Mouse (Mus musculus) ovary, adult 18-20 months (tissue): ENCODE results near the gene Lhx1.

Experiments used
- DNase-seq: peaks from one replicate; pipeline ENCODE4 v3.0.0; 2022; ENCODE audit warnings: low spot score, mixed read lengths

Gene Lhx1

GRCm38 (mm10) chr11:84525421-84526274, at the start of gene Lhx1:
TSS of gene Lhx1 (minus strand) at chr11:84525535.
- no peak for DNase-seq

GRCm38 (mm10) chr11:84574834-84575233, 49.5 kb upstream of the Lhx1 start:
- no peak for DNase-seq

- DNase-seq: no peak
Observed at GRCm38 (mm10) chr11:84573637-84574036, 48.3 kb upstream of the Lhx1 start.

GRCm38 (mm10) chr11:84570812-84571211, 45.5 kb upstream of the Lhx1 start:
- no peak for DNase-seq

DNA sequence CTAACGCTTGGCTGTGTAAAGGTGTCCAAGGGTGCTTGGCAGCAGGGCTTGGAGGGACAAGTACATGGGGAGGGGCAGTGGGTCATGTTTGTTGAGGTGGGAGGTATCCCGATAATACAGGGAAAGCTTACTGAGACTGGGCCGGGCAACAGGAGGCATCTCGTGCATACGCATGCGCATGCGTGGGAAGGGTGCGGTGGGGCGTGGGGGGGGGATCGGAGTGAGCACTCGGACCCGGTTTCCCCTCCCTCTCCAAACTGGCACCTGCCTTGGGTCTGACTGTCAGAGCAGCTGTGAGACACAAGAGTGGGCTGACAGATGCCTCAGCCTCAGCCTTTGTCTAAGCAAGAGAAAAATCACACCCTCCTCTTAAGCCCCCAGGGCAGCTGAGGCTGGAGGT, 45.1 kb upstream of the Lhx1 start:
- no peak for DNase-seq

- DNase-seq: no peak
Observed at GRCm38 (mm10) chr11:84569052-84569751, 43.9 kb upstream of the Lhx1 start.

DNA sequence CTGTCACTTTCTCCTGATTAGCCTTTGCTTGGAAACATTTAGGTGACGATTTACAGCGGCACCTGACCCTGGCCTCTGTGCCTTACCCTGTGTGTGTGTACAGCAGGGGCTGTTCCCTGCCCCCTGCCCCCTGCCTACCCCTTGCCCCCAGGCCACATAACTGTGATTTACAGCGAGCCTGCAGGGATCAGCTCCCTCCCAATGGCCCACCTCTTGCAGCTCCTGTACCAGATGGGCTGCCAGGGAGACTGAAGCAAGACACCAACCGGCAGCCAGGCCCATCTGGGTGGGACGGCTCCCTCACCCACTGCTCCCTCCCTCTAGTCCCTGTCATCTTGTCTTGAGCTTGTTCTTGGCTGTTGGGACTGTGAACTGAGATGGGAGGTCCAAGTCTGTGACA, 43.1 kb upstream of the Lhx1 start:
- DNase-seq: no peak

DNA sequence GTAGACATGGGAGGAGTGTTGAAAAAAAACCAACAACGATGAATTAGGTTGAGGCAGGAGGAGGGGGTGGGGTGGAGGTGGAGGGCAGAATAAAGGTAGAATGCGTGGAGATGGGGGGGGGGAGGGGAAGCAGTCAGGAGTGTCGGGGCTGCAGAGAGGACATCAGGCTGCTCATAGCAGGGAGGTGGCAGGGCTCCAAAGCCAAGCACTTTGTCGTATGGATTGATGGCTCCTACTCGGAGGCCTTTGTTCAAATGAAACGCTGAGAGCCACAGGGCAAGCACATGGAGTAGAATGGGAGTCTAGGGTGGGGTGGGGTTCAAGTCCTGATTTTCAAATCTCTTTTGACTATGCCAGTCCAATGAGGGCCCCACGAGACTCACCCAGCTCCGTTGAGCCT, 41.4 kb upstream of the Lhx1 start:
- DNase-seq: no peak

DNA sequence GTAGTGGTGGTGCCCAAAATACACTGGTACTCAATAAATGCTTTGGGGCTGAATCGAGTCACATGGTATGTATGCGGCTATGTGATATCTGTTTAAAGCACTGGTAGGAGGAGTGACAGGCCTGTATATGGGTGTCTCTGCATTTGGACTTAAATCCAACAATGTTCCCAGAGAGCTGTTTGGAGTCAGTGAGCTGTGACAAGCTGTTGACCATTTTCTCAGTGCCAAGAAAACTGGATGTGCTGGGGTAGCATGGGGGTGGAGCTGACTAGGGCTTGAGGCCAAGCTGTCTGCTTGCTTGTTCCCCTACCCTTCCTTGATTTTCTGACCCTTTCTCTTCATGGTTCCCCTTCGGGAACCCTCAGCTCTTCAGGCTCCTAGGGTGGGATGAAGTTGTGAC, 39.9 kb upstream of the Lhx1 start:
- no peak for DNase-seq

- DNase-seq: no peak
Observed at GRCm38 (mm10) chr11:84563360-84563759, 38.0 kb upstream of the Lhx1 start.

- DNase-seq: no peak
Observed at GRCm38 (mm10) chr11:84562758-84563347, 37.5 kb upstream of the Lhx1 start.

- no peak for DNase-seq
Observed at GRCm38 (mm10) chr11:84561546-84561945, 36.2 kb upstream of the Lhx1 start.

GRCm38 (mm10) chr11:84553821-84554450, 28.6 kb upstream of the Lhx1 start:
- DNase-seq: no peak

DNA sequence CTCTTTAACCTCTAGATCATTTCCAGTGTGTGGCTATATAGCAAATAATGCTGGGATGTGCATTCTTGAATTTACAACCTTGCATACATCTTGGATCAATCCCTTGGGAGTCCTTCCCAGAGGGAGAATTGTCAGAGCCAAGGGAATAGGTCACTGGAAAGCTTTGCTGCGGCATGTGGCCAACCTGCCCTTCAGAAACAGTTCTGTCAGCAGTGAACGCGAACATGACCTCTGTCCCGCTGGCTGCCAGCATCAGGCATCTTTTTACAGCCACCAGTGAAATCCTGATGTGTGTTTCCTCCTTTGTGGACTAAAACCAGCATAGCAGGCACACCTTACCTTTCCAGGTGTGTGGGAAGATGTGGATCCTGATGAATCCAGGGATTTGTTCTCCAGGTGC, 26.0 kb upstream of the Lhx1 start:
- no peak for DNase-seq

DNA sequence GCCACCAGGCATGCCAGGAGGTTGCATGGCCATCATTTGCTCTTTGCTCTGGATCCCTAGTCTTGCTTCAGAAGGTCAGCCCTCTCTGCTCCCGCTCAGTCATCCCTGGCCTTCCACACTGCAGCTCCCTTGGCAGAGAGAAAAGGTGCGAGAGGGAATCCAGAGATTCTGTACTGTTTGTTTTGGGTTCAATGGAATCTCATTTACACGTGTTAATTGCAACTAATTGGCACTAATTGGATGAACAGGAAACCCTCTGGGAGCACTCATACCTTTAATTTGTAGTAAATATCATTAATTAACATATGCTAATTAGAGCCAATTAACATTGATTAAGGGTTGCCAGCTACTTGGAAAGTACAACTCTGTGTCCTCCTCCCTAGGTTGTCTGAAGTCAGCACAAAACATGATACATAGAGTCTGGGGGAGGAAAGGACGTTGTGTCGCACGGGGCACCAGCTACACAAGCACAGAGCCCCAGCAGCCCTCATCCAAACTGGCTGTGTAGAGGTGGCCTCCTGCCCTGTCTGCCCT, 24.0 kb upstream of the Lhx1 start:
- no peak for DNase-seq

DNA sequence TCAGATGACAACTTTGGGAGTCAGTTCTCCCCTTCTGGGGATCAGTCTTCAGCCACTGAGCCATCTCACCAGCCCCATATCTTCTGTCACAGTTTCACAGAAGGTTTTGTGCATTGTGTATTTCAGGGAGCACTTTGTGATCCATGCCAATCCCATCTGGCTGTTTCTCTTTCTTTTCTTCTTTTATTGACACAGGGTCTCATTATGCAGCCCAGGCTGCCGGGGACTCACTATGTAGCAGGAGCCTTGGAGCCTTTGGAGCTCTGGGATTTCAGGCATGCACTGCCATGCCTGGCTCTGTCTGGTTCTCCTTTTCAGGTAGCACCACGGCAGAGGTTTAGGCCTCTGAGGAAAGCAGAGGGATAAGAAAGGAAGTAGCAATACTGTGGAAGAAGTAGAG, 23.0 kb upstream of the Lhx1 start:
- DNase-seq: no peak

DNA sequence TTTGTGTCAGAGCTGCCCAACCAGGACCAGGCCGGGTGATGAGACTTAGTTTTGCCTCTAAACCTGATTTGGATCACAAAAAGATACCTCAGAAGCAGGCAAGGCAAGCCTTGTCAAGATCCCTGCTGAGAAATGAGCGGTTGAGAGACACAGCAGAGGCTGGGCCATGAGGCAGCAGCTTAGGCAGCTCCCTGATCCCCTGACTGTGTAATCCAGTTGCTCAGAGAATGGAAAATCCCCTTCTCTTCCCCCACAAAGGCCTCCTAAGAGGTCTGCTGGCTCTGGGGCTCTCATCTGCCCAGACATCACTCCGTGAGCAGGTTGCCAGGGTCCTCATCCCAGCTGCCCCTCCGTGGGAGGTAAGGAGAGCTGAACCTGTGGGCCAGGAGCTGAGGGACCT, 14.6 kb upstream of the Lhx1 start:
- no peak for DNase-seq

DNA sequence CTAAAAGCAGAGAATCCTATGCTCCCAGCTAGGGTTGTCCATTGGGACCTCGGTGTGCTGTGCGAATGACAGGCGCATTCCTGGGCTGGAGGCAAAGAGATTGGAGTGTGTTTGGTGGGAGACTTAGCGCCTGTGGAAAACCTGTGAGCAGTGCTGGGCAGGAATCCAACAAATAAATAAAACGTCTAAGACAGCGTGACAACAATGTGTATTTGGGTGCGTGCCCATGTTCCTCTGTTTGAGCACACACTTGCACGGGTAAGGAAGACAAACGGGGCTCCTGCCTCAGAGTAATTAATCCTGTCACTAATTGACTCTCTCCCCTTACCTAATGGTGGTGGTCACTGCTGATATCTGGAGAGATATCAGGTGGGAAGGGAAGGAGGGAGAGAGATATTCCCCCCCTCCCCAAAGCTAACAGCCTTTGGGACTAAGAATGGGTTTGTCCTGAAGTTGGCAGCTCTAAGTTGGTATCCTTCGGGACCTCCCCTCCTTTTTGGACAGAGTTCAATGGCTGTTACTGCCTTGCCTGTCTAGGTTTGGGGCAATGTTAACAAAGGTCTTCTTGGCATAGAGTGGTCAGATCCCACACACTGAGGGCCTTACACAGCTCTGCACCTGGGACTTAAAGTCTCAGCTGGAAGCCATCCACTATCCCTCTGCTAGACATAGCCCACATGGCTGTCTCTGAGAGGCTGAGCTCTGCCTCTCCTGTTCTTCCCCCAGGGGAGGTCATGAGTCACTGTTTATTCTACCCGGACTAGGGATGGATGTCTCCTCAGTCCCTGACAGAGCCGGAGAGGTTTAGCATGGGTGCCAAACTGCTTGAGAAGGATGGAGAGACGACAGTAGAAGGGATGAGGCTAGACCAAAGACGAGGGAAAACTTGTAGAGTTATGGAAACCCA, 4.7 kb upstream of the Lhx1 start:
- no peak for DNase-seq

DNA sequence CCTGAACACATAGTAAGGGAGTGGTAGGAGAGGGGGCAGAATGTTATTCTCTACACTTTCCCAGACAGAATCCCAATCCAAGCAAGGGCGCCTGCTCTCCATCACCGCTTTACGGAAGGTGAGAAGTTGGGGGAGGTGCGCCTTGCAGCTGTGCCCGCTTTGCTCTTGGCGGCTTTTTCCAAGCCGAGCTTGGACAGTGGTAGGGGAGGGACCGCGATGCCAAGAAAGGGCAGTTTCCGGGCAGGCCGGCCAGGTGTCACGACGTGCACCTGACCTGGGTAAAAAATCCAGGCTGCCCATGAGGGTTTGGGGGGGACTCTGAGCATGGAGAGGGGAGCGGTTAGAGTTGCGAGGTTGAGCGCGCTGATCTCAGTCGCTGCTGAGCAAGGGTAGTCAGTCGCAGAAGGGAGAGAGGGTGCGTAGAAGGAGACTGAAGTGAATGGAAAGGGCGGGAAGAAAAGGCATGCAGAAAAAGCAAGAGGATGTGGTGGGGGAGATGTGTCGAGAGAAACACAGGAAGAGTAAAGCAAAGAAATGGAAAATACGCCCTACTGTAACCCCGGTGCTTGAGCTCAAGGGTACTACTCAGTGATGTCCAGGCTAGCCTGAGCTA, 3.9 kb upstream of the Lhx1 start:
- DNase-seq: no peak

DNA sequence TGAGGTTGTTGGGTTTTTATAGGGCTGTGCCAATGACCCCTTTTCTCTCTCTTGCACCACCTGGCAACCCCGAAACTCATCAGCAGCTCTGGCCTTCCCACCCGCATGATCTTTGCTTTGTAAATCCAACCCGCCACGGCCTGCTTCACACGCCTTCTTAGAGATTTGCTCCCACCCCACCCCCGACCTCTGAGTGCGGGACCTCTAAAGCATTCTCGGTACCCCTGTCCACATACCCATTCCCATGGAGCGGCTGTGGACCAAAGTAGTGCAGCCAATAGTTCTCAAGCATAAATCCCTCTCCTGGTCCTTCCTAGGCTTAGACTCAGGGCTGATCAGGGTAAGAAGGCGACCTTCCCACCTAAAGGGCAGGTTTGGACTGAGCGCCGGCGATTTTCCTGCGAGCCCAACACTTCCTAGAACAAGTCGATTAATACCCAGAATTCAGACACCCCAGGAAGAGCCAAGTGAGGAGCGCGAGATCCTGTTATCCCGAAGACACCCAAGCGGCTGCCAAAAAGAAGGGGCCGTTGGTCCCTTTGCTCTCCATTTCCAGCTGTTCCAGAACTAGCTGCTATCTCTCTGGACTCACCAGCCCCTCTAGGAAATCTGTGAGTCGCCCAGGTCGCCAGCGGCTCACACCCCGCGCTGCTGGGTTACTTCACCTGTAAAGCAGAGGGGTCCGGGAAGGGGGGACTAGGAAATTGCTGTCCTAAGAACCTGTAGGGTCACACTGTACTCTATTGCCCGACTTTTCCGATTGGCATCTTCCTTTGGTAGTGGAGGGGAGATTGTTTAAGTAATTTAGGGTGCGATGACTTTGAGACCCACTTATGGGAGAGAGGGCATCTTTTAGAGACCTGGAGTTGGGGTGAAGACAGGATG, 1.9 kb upstream of the Lhx1 start:
- no peak for DNase-seq
